Mouse (Mus musculus) gonadal fat pad, adult 2 months (tissue): ENCODE data around the gene Olfr281. TPM values are rescaled to one million over a fixed set of nuclear protein-coding genes. Genes with fewer than 3 reads are reported as not detected.
"Not testable (repeated sequence)": the region's sequence is repeated elsewhere in the genome, so short reads cannot be mapped to it uniquely, and the experiment has no call there.

Experiments
- DNase-seq: peaks from one replicate; pipeline ENCODE4 v3.0.0-alpha.2; 2012; ENCODE audit warnings: low read depth
- polyA plus RNA-seq: library from polyadenylated mRNA; depleted of rRNA; stranded (reverse); fragments of >200 nt; gene quantifications from 2 replicates; pipeline ENCODE4 v1.2.3, GENCODE M21; 2012; rRNA removed

The Olfr281 gene
- not detected in 2 replicates for polyA plus RNA-seq

- no peak for DNase-seq
These were observed at the start of gene Olfr281 for GRCm38 (mm10) chr15:98452288-98452687. Olfr281 (plus strand) TSS chr15:98452588.

- no peak for DNase-seq
These were observed 43.9 kb upstream of the Olfr281 start for GRCm38 (mm10) chr15:98408406-98409060.

GRCm38 (mm10) chr15:98409635-98410034 lies 42.8 kb upstream of the Olfr281 start:
- DNase-seq = no peak

GRCm38 (mm10) chr15:98410249-98410648 lies 42.1 kb upstream of the Olfr281 start:
- no peak for DNase-seq

- no peak for DNase-seq
These were observed 36.4 kb upstream of the Olfr281 start for GRCm38 (mm10) chr15:98415996-98416395.

GRCm38 (mm10) chr15:98416802-98417201 lies 35.6 kb upstream of the Olfr281 start:
- DNase-seq = not testable (repeated sequence)

GRCm38 (mm10) chr15:98417285-98417684 lies 35.1 kb upstream of the Olfr281 start:
- DNase-seq = not testable (repeated sequence)

GRCm38 (mm10) chr15:98418096-98418495 lies 34.3 kb upstream of the Olfr281 start:
- no peak for DNase-seq

GRCm38 (mm10) chr15:98420897-98421296 lies 31.5 kb upstream of the Olfr281 start:
- no peak for DNase-seq

- DNase-seq = no peak
These were observed 28.1 kb upstream of the Olfr281 start for GRCm38 (mm10) chr15:98424326-98424725.

- DNase-seq = no peak
These were observed 27.6 kb upstream of the Olfr281 start for GRCm38 (mm10) chr15:98424753-98425152.

- no peak for DNase-seq
These were observed 27.2 kb upstream of the Olfr281 start for GRCm38 (mm10) chr15:98425188-98425587.

GRCm38 (mm10) chr15:98430925-98431324 lies 21.5 kb upstream of the Olfr281 start, which contains the start of gene Olfr282:
Olfr282 (plus strand) TSS chr15:98431225.
- not testable (repeated sequence) for DNase-seq

- DNase-seq = no peak
These were observed 7.8 kb upstream of the Olfr281 start for GRCm38 (mm10) chr15:98444561-98444960.

GRCm38 (mm10) chr15:98448521-98448920 lies 3.9 kb upstream of the Olfr281 start:
- no peak for DNase-seq

- no peak for DNase-seq
These were observed 17.2 kb downstream of the Olfr281 start, which contains the start of gene OR5BS1P for GRCm38 (mm10) chr15:98469596-98469995. OR5BS1P (plus strand) TSS chr15:98469896.

- no peak for DNase-seq
These were observed 19.2 kb downstream of the Olfr281 start for GRCm38 (mm10) chr15:98471539-98471938.

GRCm38 (mm10) chr15:98474958-98475357 lies 22.6 kb downstream of the Olfr281 start:
- DNase-seq = no peak

- DNase-seq = no peak
These were observed 23.0 kb downstream of the Olfr281 start for GRCm38 (mm10) chr15:98475382-98475781.

GRCm38 (mm10) chr15:98476281-98476680 lies 23.9 kb downstream of the Olfr281 start:
- no peak for DNase-seq

- no peak for DNase-seq
These were observed 27.2 kb downstream of the Olfr281 start for GRCm38 (mm10) chr15:98479568-98480102.

GRCm38 (mm10) chr15:98482701-98483100 lies 30.3 kb downstream of the Olfr281 start, which contains the start of gene Lalba:
Lalba (minus strand) TSS chr15:98482721.
- no peak for DNase-seq
